Mouse (Mus musculus): ENCODE data around the gene Susd2. TPM values are rescaled to one million over a fixed set of nuclear protein-coding genes. Genes with fewer than 3 reads are reported as not detected.

The Susd2 gene
- total and polyA plus RNA-seq, 3 experiments, result 1.3 to 4.3 (median 1.8) TPM

DNA sequence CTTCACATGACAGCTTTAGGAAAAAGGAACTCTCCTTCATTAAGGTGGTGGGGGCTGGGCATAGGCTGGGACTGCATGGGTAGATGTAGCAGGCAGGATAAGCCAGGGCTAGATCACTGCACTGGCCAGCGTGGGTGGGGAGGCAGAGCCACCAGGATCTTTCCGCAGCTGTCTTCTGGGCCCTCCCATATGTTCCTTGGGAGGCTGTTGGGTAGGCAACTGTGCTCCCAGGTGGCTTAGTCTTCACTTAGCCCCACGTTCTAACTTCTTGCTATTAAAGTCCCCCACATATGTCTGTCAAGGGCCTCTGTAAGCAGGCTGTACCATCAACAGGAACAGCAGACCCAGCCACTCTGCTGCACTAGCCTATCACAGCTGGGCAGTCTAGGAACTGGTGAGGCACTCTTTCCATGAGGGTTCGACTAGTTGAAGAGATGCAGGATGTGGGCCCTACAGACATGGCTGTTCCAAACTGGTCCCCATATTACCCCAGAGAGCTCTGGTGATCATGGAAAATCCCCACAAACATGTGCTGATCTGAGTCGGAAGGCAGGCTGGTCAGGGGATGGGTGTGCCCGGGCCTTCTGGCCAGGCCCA is 6.6 kb upstream of the Susd2 start:
- H3K79me2 ChIP-seq (replicated peaks; ENCODE audit: control insufficient read depth, insufficient read depth, low read length), result no peaks in the 10 kb centered on the region
- H3K9ac ChIP-seq (ENCODE audit: low read depth, low read length), result no peak overlapping the region
- no peak overlapping the region for H3K4me3 ChIP-seq
- 80% methylated on average over 6 of the region's 6 CpGs for WGBS
- no peaks in the 10 kb centered on the region for H3K36me3 ChIP-seq (ENCODE audit: control insufficient read depth, insufficient read depth, low read length)
- intact Hi-C loops (cut with DNase I), result no loop called here
- TF ChIP-seq CTCF (IDR thresholded peaks at IDR 0.05) (no peak), POLR2A (IDR thresholded peaks at IDR 0.05; ENCODE audit: insufficient read depth, low read depth, low read length) (no peak), EP300 (IDR thresholded peaks at IDR 0.05; ENCODE audit: insufficient read depth, low read depth, low read length) (no peak)
- H3K27ac ChIP-seq, result no peak overlapping the region
- H3K4me1 ChIP-seq (ENCODE audit: control insufficient read depth, insufficient read depth, low read length), result no peaks in the 10 kb centered on the region
- no peak for DNase-seq
- no peaks in the 10 kb centered on the region for H3K27me3 ChIP-seq (ENCODE audit: control insufficient read depth, insufficient read depth, low read length)

DNA sequence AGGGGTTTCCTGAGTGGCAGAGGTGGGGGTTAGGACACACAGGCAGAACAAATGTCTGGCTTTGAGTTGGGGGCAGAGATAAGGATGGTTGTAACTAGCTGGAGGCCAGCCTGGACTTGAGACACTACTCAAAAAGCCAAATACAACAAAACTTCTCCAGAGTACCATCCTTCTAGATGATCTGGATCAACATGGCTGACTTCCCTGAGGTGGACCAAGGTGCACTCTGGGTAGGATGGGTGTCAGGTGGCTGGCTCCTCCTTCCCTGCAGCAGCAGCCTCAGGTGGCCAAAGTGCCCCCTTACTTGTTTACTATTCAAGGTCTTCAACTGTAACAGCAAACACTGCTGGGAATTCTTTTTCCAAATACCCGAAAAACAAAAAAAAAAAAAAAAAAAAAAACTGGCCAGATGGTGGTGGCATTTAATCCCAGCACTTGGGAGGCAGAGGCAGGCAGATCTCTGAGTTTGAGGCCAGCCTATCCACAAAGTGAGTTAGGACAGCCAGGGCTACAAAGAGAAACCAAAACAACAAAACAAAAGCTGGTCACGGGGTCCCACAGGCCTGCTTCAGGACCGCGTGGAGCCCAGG is 5.7 kb upstream of the Susd2 start:
- no peak for DNase-seq
- 80% methylated on average over 4 of the region's 4 CpGs for WGBS

DNA sequence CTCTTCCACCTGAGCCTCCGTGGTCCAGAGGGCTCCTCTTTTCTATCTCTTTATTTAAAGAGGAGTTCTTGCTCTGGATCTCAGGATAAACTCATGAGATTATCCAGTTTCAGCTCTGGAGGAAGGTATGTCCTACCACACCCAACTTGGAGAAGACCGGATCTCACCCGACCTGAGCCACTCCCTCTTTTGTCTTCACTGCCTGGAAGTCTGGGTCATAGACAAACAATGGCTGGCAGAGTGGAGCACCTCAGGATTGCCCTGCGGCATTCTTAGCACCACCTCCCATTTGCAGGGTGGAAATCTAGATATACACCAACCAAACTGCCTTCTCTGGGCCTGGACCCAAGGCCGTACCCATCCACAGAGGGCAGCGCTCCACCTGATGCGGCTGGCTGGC is 5.2 kb upstream of the Susd2 start:
- Histone ChIP-seq H3K9ac (ENCODE audit: low read depth, low read length) (no peak overlapping the region), H3K79me2 (replicated peaks; ENCODE audit: control insufficient read depth, insufficient read depth, low read length) (no peaks in the 10 kb centered on the region), H3K27ac (no peak overlapping the region), H3K27me3 (ENCODE audit: control insufficient read depth, insufficient read depth, low read length) (no peaks in the 10 kb centered on the region), H3K4me3 (no peak overlapping the region), H3K4me1 (ENCODE audit: control insufficient read depth, insufficient read depth, low read length) (0 out of 2 replicates have a peak, but pooled peaks cover 2% of the 10 kb centered on the region), H3K36me3 (ENCODE audit: control insufficient read depth, insufficient read depth, low read length) (no peaks in the 10 kb centered on the region)
- WGBS, result 73% methylated on average over 7 of the region's 7 CpGs
- DNase-seq, result no peak
- intact Hi-C loops (cut with DNase I), result no loop called here
- TF ChIP-seq EP300 (IDR thresholded peaks at IDR 0.05; ENCODE audit: insufficient read depth, low read depth, low read length), result no peak
- TF ChIP-seq CTCF (IDR thresholded peaks at IDR 0.05), result no peak
- no peak for TF ChIP-seq POLR2A (IDR thresholded peaks at IDR 0.05; ENCODE audit: insufficient read depth, low read depth, low read length)

More for the DNA sequence above, 5.7 kb upstream of the Susd2 start:
- Histone ChIP-seq H3K9ac (ENCODE audit: low read depth, low read length) (no peak overlapping the region), H3K4me3 (no peak overlapping the region), H3K27me3 (ENCODE audit: control insufficient read depth, insufficient read depth, low read length) (no peaks in the 10 kb centered on the region), H3K36me3 (ENCODE audit: control insufficient read depth, insufficient read depth, low read length) (no peaks in the 10 kb centered on the region), H3K27ac (no peak overlapping the region), H3K4me1 (ENCODE audit: control insufficient read depth, insufficient read depth, low read length) (no peaks in the 10 kb centered on the region), H3K79me2 (replicated peaks; ENCODE audit: control insufficient read depth, insufficient read depth, low read length) (no peaks in the 10 kb centered on the region)
- TF ChIP-seq POLR2A (IDR thresholded peaks at IDR 0.05; ENCODE audit: insufficient read depth, low read depth, low read length) (no peak), CTCF (IDR thresholded peaks at IDR 0.05) (no peak), EP300 (IDR thresholded peaks at IDR 0.05; ENCODE audit: insufficient read depth, low read depth, low read length) (no peak)
- intact Hi-C loops (cut with DNase I), result no loop called here

DNA sequence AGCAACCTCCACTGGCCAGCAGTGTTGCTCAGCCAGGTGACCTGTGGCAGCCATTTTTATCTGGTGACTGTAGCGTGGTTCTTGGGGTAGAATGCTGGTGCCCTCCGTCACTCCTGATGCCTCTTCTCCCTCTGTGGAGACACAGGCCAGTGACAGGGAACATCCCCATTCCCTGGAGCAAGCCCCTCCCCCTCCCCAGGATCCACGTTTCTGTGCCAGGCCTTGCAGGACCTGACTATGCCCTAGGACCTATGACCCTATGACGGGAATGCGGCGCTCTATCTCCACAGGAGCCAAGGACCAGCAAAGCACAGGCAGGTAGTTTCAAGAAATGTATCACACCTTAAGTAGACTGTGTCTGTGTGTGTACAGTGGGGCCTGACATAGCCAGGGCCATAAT is 4.3 kb upstream of the Susd2 start:
- Histone ChIP-seq H3K36me3 (ENCODE audit: control insufficient read depth, insufficient read depth, low read length) (no peaks in the 10 kb centered on the region), H3K9ac (ENCODE audit: low read depth, low read length) (no peak overlapping the region), H3K4me3 (no peak overlapping the region), H3K79me2 (replicated peaks; ENCODE audit: control insufficient read depth, insufficient read depth, low read length) (no peaks in the 10 kb centered on the region), H3K4me1 (ENCODE audit: control insufficient read depth, insufficient read depth, low read length) (0 out of 2 replicates have a peak, but pooled peaks cover 2% of the 10 kb centered on the region), H3K27ac (no peak overlapping the region), H3K27me3 (ENCODE audit: control insufficient read depth, insufficient read depth, low read length) (no peaks in the 10 kb centered on the region)
- intact Hi-C loops (cut with DNase I), result no loop called here
- WGBS, result 93% methylated on average over 6 of the region's 6 CpGs
- DNase-seq, result no peak
- no peak for TF ChIP-seq CTCF (IDR thresholded peaks at IDR 0.05)
- no peak for TF ChIP-seq EP300 (IDR thresholded peaks at IDR 0.05; ENCODE audit: insufficient read depth, low read depth, low read length)
- TF ChIP-seq POLR2A (IDR thresholded peaks at IDR 0.05; ENCODE audit: insufficient read depth, low read depth, low read length), result no peak

DNA sequence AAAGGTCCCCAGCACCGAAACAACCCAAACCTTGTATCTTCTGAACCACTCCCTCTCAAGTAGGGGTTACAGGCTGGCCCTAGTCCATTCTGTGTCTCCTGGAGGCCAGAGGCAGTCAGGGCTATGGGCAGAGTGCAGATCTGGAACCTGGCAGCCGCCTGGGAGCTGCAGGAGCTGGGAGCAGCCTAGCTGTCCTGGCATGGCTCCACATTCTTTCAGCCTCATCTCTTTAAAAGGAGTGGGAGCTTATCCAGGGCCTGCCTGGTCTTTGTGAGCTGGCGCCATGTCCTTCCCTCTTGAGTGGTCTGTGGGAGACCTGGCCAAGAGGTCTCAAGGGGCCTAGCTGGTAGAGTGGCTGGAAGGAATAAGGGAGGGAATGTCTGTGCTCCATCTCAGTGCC is 3.6 kb upstream of the Susd2 start:
- Histone ChIP-seq H3K4me1 (ENCODE audit: control insufficient read depth, insufficient read depth, low read length) (0 out of 2 replicates have a peak, but pooled peaks cover 2% of the 10 kb centered on the region), H3K27ac (no peak overlapping the region; the same call in 1 of the 2 replicates), H3K9ac (ENCODE audit: low read depth, low read length) (no peak overlapping the region), H3K79me2 (replicated peaks; ENCODE audit: control insufficient read depth, insufficient read depth, low read length) (no peaks in the 10 kb centered on the region), H3K36me3 (ENCODE audit: control insufficient read depth, insufficient read depth, low read length) (no peaks in the 10 kb centered on the region), H3K27me3 (ENCODE audit: control insufficient read depth, insufficient read depth, low read length) (no peaks in the 10 kb centered on the region), H3K4me3 (no peak overlapping the region)
- intact Hi-C loops (cut with DNase I), result no loop called here
- 59% methylated on average over 3 of the region's 3 CpGs for WGBS
- DNase-seq, result peak; percentile 55 to 73
- TF ChIP-seq CTCF (IDR thresholded peaks at IDR 0.05) (no peak), POLR2A (IDR thresholded peaks at IDR 0.05; ENCODE audit: insufficient read depth, low read depth, low read length) (no peak), EP300 (IDR thresholded peaks at IDR 0.05; ENCODE audit: insufficient read depth, low read depth, low read length) (0 out of 2 replicates have a peak, but pooled peaks have one; percentile 8)

DNA sequence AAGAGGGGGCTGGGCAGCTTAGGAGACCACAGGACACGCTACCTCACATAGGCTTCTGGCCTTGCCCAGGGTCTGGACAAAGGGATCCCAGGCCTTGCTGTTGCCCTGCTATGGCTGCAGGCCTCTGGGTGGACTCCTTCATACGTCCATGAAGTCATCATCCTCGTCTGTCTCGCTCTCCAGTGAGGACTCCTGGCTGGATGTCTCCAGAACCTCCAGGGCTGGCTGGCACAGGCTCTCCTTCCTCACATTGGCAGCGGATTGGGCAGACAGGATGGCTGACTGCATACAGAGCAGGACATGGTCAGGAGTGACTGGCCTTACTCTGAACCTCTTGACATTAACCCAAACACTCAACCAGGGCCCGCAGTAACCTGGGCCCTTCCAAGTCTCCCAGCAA is 2.6 kb upstream of the Susd2 start:
- intact Hi-C loops (cut with DNase I), result no loop called here
- 0 out of 2 replicates have a peak, but pooled peaks cover 2% of the 10 kb centered on the region for H3K4me1 ChIP-seq (ENCODE audit: control insufficient read depth, insufficient read depth, low read length)

More for the DNA sequence above, 2.6 kb upstream of the Susd2 start:
- Histone ChIP-seq H3K27me3 (ENCODE audit: control insufficient read depth, insufficient read depth, low read length) (no peaks in the 10 kb centered on the region), H3K36me3 (ENCODE audit: control insufficient read depth, insufficient read depth, low read length) (no peaks in the 10 kb centered on the region), H3K9ac (ENCODE audit: low read depth, low read length) (no peak overlapping the region), H3K4me3 (no peak overlapping the region), H3K79me2 (replicated peaks; ENCODE audit: control insufficient read depth, insufficient read depth, low read length) (no peaks in the 10 kb centered on the region), H3K27ac (no peak overlapping the region)
- DNase-seq, result no peak
- 87% methylated on average over 6 of the region's 6 CpGs for WGBS
- no peak for TF ChIP-seq EP300 (IDR thresholded peaks at IDR 0.05; ENCODE audit: insufficient read depth, low read depth, low read length)
- TF ChIP-seq POLR2A (IDR thresholded peaks at IDR 0.05; ENCODE audit: insufficient read depth, low read depth, low read length), result no peak
- no peak for TF ChIP-seq CTCF (IDR thresholded peaks at IDR 0.05)

Measured in heart, adult 2 months (tissue).